Mouse (Mus musculus): ENCODE results near the gene Ces3a. TPM values are rescaled to one million over a fixed set of nuclear protein-coding genes. Genes with fewer than 3 reads are reported as not detected.

The Ces3a gene
- polyA plus RNA-seq (2014; fragmentation: Illumina TruSeq; extraction: RNeasy Lipid Tissue Mini Kit (QIAGEN cat#74804); ENCODE audit: insufficient read depth, low read depth, low replicate concordance) = not detected

GRCm38 (mm10) chr8:105048371-105048854 is at the start of gene Ces3a:
Gene Ces3a, plus strand, starts transcription at chr8:105048601.

GRCm38 (mm10) chr8:105000586-105000985 is 47.8 kb upstream of the Ces3a start, which contains the start of gene Ces2h:
Gene Ces2h, plus strand, starts transcription at chr8:105000853.

GRCm38 (mm10) chr8:105083449-105084050 is 35.1 kb downstream of the Ces3a start, which contains the start of gene Ces3b:
Gene Ces3b, plus strand, starts transcription at chr8:105083753.

Other genes with a start within 250 kb of the Ces3a start
- 1.3 TPM for gene Ces2b, start 217.0 kb upstream of the Ces3a start, polyA plus RNA-seq (2014; fragmentation: Illumina TruSeq; extraction: RNeasy Lipid Tissue Mini Kit (QIAGEN cat#74804); ENCODE audit: insufficient read depth, low read depth, low replicate concordance)
- 0.38 TPM for gene Ces2c, start 201.5 kb upstream of the Ces3a start, polyA plus RNA-seq (2014; fragmentation: Illumina TruSeq; extraction: RNeasy Lipid Tissue Mini Kit (QIAGEN cat#74804); ENCODE audit: insufficient read depth, low read depth, low replicate concordance)
- 1.8 TPM for gene Ces2e, start 122.3 kb upstream of the Ces3a start, polyA plus RNA-seq (2014; fragmentation: Illumina TruSeq; extraction: RNeasy Lipid Tissue Mini Kit (QIAGEN cat#74804); ENCODE audit: insufficient read depth, low read depth, low replicate concordance)
- gene Ces2f, start 101.2 kb upstream of the Ces3a start, polyA plus RNA-seq (2014; fragmentation: Illumina TruSeq; extraction: RNeasy Lipid Tissue Mini Kit (QIAGEN cat#74804); ENCODE audit: insufficient read depth, low read depth, low replicate concordance) = not detected
- gene Ces2g, start 86.9 kb upstream of the Ces3a start, polyA plus RNA-seq (2014; fragmentation: Illumina TruSeq; extraction: RNeasy Lipid Tissue Mini Kit (QIAGEN cat#74804); ENCODE audit: insufficient read depth, low read depth, low replicate concordance) = 10.4 TPM
- not detected for gene Ces2h, start 47.7 kb upstream of the Ces3a start, polyA plus RNA-seq (2014; fragmentation: Illumina TruSeq; extraction: RNeasy Lipid Tissue Mini Kit (QIAGEN cat#74804); ENCODE audit: insufficient read depth, low read depth, low replicate concordance)
- not detected for gene Ces3b, start 35.2 kb downstream of the Ces3a start, polyA plus RNA-seq (2014; fragmentation: Illumina TruSeq; extraction: RNeasy Lipid Tissue Mini Kit (QIAGEN cat#74804); ENCODE audit: insufficient read depth, low read depth, low replicate concordance)
- gene Ces4a, start 83.2 kb downstream of the Ces3a start, polyA plus RNA-seq (2014; fragmentation: Illumina TruSeq; extraction: RNeasy Lipid Tissue Mini Kit (QIAGEN cat#74804); ENCODE audit: insufficient read depth, low read depth, low replicate concordance) = not detected
- gene Cbfb, start 122.1 kb downstream of the Ces3a start, polyA plus RNA-seq (2014; fragmentation: Illumina TruSeq; extraction: RNeasy Lipid Tissue Mini Kit (QIAGEN cat#74804); ENCODE audit: insufficient read depth, low read depth, low replicate concordance) = 23.6 TPM
- gene D230025D16Rik, start 176.5 kb downstream of the Ces3a start, polyA plus RNA-seq (2014; fragmentation: Illumina TruSeq; extraction: RNeasy Lipid Tissue Mini Kit (QIAGEN cat#74804); ENCODE audit: insufficient read depth, low read depth, low replicate concordance) = 38.2 TPM
- gene B3gnt9, start 206.6 kb downstream of the Ces3a start, polyA plus RNA-seq (2014; fragmentation: Illumina TruSeq; extraction: RNeasy Lipid Tissue Mini Kit (QIAGEN cat#74804); ENCODE audit: insufficient read depth, low read depth, low replicate concordance) = 8.7 TPM
- gene Tradd, start 216.0 kb downstream of the Ces3a start, polyA plus RNA-seq (2014; fragmentation: Illumina TruSeq; extraction: RNeasy Lipid Tissue Mini Kit (QIAGEN cat#74804); ENCODE audit: insufficient read depth, low read depth, low replicate concordance) = 16.5 TPM
- 4.6 TPM for gene Fbxl8, start 216.0 kb downstream of the Ces3a start, polyA plus RNA-seq (2014; fragmentation: Illumina TruSeq; extraction: RNeasy Lipid Tissue Mini Kit (QIAGEN cat#74804); ENCODE audit: insufficient read depth, low read depth, low replicate concordance)
- gene Hsf4, start 221.2 kb downstream of the Ces3a start, polyA plus RNA-seq (2014; fragmentation: Illumina TruSeq; extraction: RNeasy Lipid Tissue Mini Kit (QIAGEN cat#74804); ENCODE audit: insufficient read depth, low read depth, low replicate concordance) = 7.8 TPM
- gene Nol3, start 227.5 kb downstream of the Ces3a start, polyA plus RNA-seq (2014; fragmentation: Illumina TruSeq; extraction: RNeasy Lipid Tissue Mini Kit (QIAGEN cat#74804); ENCODE audit: insufficient read depth, low read depth, low replicate concordance) = 8.8 TPM
- gene 4931428F04Rik, start 241.3 kb downstream of the Ces3a start, polyA plus RNA-seq (2014; fragmentation: Illumina TruSeq; extraction: RNeasy Lipid Tissue Mini Kit (QIAGEN cat#74804); ENCODE audit: insufficient read depth, low read depth, low replicate concordance) = 1.3 TPM
- 11.1 TPM for gene Exoc3l, start 247.5 kb downstream of the Ces3a start, polyA plus RNA-seq (2014; fragmentation: Illumina TruSeq; extraction: RNeasy Lipid Tissue Mini Kit (QIAGEN cat#74804); ENCODE audit: insufficient read depth, low read depth, low replicate concordance)
- 36.6 TPM for gene E2f4, start 249.1 kb downstream of the Ces3a start, polyA plus RNA-seq (2014; fragmentation: Illumina TruSeq; extraction: RNeasy Lipid Tissue Mini Kit (QIAGEN cat#74804); ENCODE audit: insufficient read depth, low read depth, low replicate concordance)